In genomic region chr12:79092569-79092968, GRCm38 (mm10) we compare ENCODE assay signal across 9 mouse cellular contexts. TPM values are rescaled to one million over a fixed set of nuclear protein-coding genes. Genes with fewer than 3 reads are reported as not detected.
DNase-seq lines count a peak whose midpoint lies in the region; ATAC-seq and TF ChIP-seq lines count a peak whose summit lies in the region.
"Had no signal": no experiment of that assay in that cellular context is flagged by ENCODE, and none has a peak within 500 bp of the region (broad histone marks: within the 10 kb centered on the region; RNA-seq: fewer than 3 reads in every experiment).

No protein-coding gene starts in this region.

- 13% methylated on average over 4 of the region's 4 CpGs for WGBS in intestine, postnatal 0 days
- WGBS in liver, embryonic 11.5 days = 36% methylated on average over 4 of the region's 4 CpGs

- peak; percentile 92 for DNase-seq in heart, adult 11 months
- no peak for DNase-seq in heart, postnatal 25 days (ENCODE audit: low spot score)
- DNase-seq in MEL (ENCODE audit: low read depth, low spot score) = peak; percentile 62
- peak; percentile 50 for DNase-seq in c-Kit-positive CD71-positive TER-119-positive erythroid progenitor cells, embryonic 14.5 days (ENCODE audit: low spot score)
- peak; percentile 38 for DNase-seq in liver, embryonic 11.5 days (ENCODE audit: low spot score)
- DNase-seq in right cerebral cortex, postnatal 14 days = peak; percentile 30
- DNase-seq in urinary bladder, postnatal 36 days (ENCODE audit: low spot score in 2 of 2) = peak; percentile 73 to 83

- no peaks in the 10 kb centered on the region for H3K27me3 ChIP-seq in MEL (ENCODE audit: control insufficient read depth in 1 of 2, insufficient read depth in 2 of 2, low read length in 2 of 2)
- no peaks in the 10 kb centered on the region for H3K27me3 ChIP-seq in intestine, postnatal 0 days (replicated peaks; ENCODE audit: control insufficient read depth, insufficient read depth, low read length)
- H3K27me3 ChIP-seq in liver, embryonic 11.5 days (replicated peaks; ENCODE audit: control insufficient read depth, insufficient read depth, low read length) = no peaks in the 10 kb centered on the region
- H3K27me3 ChIP-seq: limb, embryonic 13.5 days had no signal

- peaks cover 0 to 3% of the 10 kb centered on the region in 2 experiments; a peak in 2 of 4 replicates for H3K36me3 ChIP-seq in MEL (ENCODE audit: control insufficient read depth in 1 of 2, insufficient read depth in 2 of 2, low read length in 2 of 2)
- H3K36me3 ChIP-seq in intestine, postnatal 0 days (ENCODE audit: control insufficient read depth, insufficient read depth) = no peaks in the 10 kb centered on the region
- H3K36me3 ChIP-seq in liver, embryonic 11.5 days (ENCODE audit: control insufficient read depth, insufficient read depth, low read length) = no peaks in the 10 kb centered on the region
- H3K36me3 ChIP-seq: limb, embryonic 13.5 days had no signal

- H3K9me3 ChIP-seq in MEL (replicated peaks; ENCODE audit: insufficient read depth, low read length) = no peaks in the 10 kb centered on the region
- no peaks in the 10 kb centered on the region for H3K9me3 ChIP-seq in intestine, postnatal 0 days (ENCODE audit: control insufficient read depth)
- H3K9me3 ChIP-seq in liver, embryonic 11.5 days (ENCODE audit: control insufficient read depth, low read length) = no peaks in the 10 kb centered on the region
- H3K9me3 ChIP-seq: limb, embryonic 13.5 days had no signal

- TF ChIP-seq POLR2A in MEL (IDR thresholded peaks at IDR 0.05; ENCODE audit: control insufficient read depth in 1 of 2, insufficient read depth in 1 of 2, low read depth in 1 of 2, low read length in 2 of 2, poor library complexity in 1 of 2) = no peak

- H3K4me2 ChIP-seq in intestine, postnatal 0 days (replicated peaks; ENCODE audit: low read depth) = no peak overlapping the region
- no peak overlapping the region for H3K4me2 ChIP-seq in liver, embryonic 11.5 days
- H3K4me2 ChIP-seq: limb, embryonic 13.5 days had no signal

- intact Hi-C loops in heart, postnatal 25 days (cut with DNase I) = loop anchor here (1.0 kb wide), 1 partner anchor 69 kb away; no protein-coding TSS in a partner anchor

- peak; percentile 68 for TF ChIP-seq RAD21 in MEL (IDR thresholded peaks at IDR 0.05; ENCODE audit: low read depth, low read length)

- peak; percentile 60 to 79 (median 78) for TF ChIP-seq CTCF in MEL (IDR thresholded peaks at IDR 0.05 in 2 of 3, conservative IDR thresholded peaks at IDR 0.05 in 1 of 3; ENCODE audit: control insufficient read depth in 1 of 3, insufficient read depth in 1 of 3, low read depth in 2 of 3, low read length in 3 of 3, poor library complexity in 1 of 3, severe bottlenecking in 1 of 3)
- TF ChIP-seq CTCF in intestine, postnatal 0 days (IDR thresholded peaks at IDR 0.05; ENCODE audit: low read depth) = peak; percentile 84

- no peak overlapping the region for H3K9ac ChIP-seq in MEL (ENCODE audit: control insufficient read depth, low read depth, low read length, poor library complexity, severe bottlenecking)
- H3K9ac ChIP-seq in intestine, postnatal 0 days (ENCODE audit: low read depth, low read length) = no peak overlapping the region
- no peak overlapping the region for H3K9ac ChIP-seq in liver, embryonic 11.5 days (ENCODE audit: low read depth, low read length)
- H3K9ac ChIP-seq: limb, embryonic 13.5 days had no signal

- no peak overlapping the region for H3K27ac ChIP-seq in MEL (ENCODE audit: control insufficient read depth, low read depth, low read length)
- H3K27ac ChIP-seq in intestine, postnatal 0 days (ENCODE audit: low read depth, low read length) = no peak overlapping the region
- no peak overlapping the region for H3K27ac ChIP-seq in liver, embryonic 11.5 days (ENCODE audit: low read depth, low read length)
- H3K27ac ChIP-seq: limb, embryonic 13.5 days had no signal

- TF ChIP-seq EP300 in MEL (IDR thresholded peaks at IDR 0.05; ENCODE audit: low read depth in 1 of 2, low read length in 2 of 2) = no peak

- peaks cover 5% of the 10 kb centered on the region; the same call in 1 of the 2 replicates for H3K79me2 ChIP-seq in MEL (ENCODE audit: control insufficient read depth, insufficient read depth, low read length, poor library complexity)

- peaks cover 0 to 4% of the 10 kb centered on the region in 2 experiments; a peak in 2 of 4 replicates for H3K4me1 ChIP-seq in MEL (ENCODE audit: control insufficient read depth in 1 of 2, insufficient read depth in 2 of 2, low read length in 2 of 2)
- H3K4me1 ChIP-seq in intestine, postnatal 0 days (replicated peaks; ENCODE audit: control insufficient read depth, insufficient read depth, low read length) = peaks cover 4% of the 10 kb centered on the region
- no peaks in the 10 kb centered on the region for H3K4me1 ChIP-seq in liver, embryonic 11.5 days (replicated peaks; ENCODE audit: control insufficient read depth, insufficient read depth, low read length)

- ATAC-seq in intestine, postnatal 0 days = peak; percentile 41
- ATAC-seq in liver, embryonic 11.5 days (replicated peaks; ENCODE audit: low FRiP score) = no peak

- H3K4me3 ChIP-seq in MEL (ENCODE audit: control insufficient read depth in 1 of 2, insufficient read depth in 1 of 2, low read depth in 2 of 2, low read length in 2 of 2) = no peak overlapping the region
- H3K4me3 ChIP-seq in intestine, postnatal 0 days (ENCODE audit: low read depth, low read length) = no peak overlapping the region
- no peak overlapping the region for H3K4me3 ChIP-seq in liver, embryonic 11.5 days (ENCODE audit: low read depth, low read length)
- H3K4me3 ChIP-seq: limb, embryonic 13.5 days had no signal

TF ChIP-seq in MEL, 35 proteins besides CTCF, POLR2A, EP300 and RAD21:
- TF ChIP-seq SMC3 (IDR thresholded peaks at IDR 0.05; ENCODE audit: low read depth, low read length) = peak; percentile 80
- no peak for TF ChIP-seq BHLHE40 (IDR thresholded peaks at IDR 0.05; ENCODE audit: borderline replicate concordance, low read depth, low read length)

RNA-seq across cellular contexts. Expression of gene Pigh, which starts 3.1 kb away (rescaled TPM):
- total RNA-seq in heart, postnatal 25 days (2021) = 1 to 10 TPM; 3.8 to 4.0 TPM
- total RNA-seq in MEL (2012; rRNA removed) = 6.4 and 9.5 TPM in 2 replicates
- polyA plus RNA-seq in MEL (2012; ENCODE audit: insufficient read depth in 1 of 2, insufficient read length in 2 of 2, low read depth in 1 of 2, low replicate concordance in 2 of 2, missing spikeins in 1 of 2) = 1 to 10 TPM in 1 of 2 experiments, not detected in 1; 7.2 TPM
- polyA plus RNA-seq in intestine, postnatal 0 days (2015; fragmentation: Nextera tagmentation; extraction: Ambion mirVana) = 18.2 and 20.9 TPM in 2 replicates
- 17.0 and 18.7 TPM in 2 replicates for polyA plus RNA-seq in liver, embryonic 11.5 days (2014; fragmentation: Nextera tagmentation; extraction: Ambion mirVana)

RNA-seq across cellular contexts. Expression of gene Arg2, which starts 38.0 kb away (rescaled TPM):
- not detected for total RNA-seq in heart, postnatal 25 days (2021)
- not detected in 2 replicates for total RNA-seq in MEL (2012; rRNA removed)
- polyA plus RNA-seq in MEL (2012; ENCODE audit: insufficient read depth in 1 of 2, insufficient read length in 2 of 2, low read depth in 1 of 2, low replicate concordance in 2 of 2, missing spikeins in 1 of 2) = not detected
- 1.0 TPM in 2 replicates for polyA plus RNA-seq in intestine, postnatal 0 days (2015; fragmentation: Nextera tagmentation; extraction: Ambion mirVana)
- 0.45 TPM in 1 of 2 replicates, not detected in the other for polyA plus RNA-seq in liver, embryonic 11.5 days (2014; fragmentation: Nextera tagmentation; extraction: Ambion mirVana)
